Mouse (Mus musculus) embryonic facial prominence, embryonic 11.5 days (tissue): ENCODE data around the gene Lrrc45. TPM values are rescaled to one million over a fixed set of nuclear protein-coding genes. Genes with fewer than 3 reads are reported as not detected.

Source experiments
- ATAC-seq: fragments of 200-750 bp; cut with Nextera tagmentation; replicated peaks from 2 replicates; pipeline ENCODE4 v1.8.0; 2017; ENCODE audit warnings: low read depth; ENCODE audit not compliant: insufficient number of reproducible peaks, low FRiP score, low TSS enrichment
- DNase-seq: peaks from one replicate; pipeline ENCODE4 v3.0.0-alpha.2; 2015; ENCODE audit warnings: low spot score
- H3K27ac ChIP-seq: fragments of 300-500 bp; sonication (generic); replicated peaks from 2 replicates; pipeline ENCODE4 v1.5.1; 2014; ENCODE audit warnings: mild to moderate bottlenecking, low read depth, low read length, control low read depth
- H3K27me3 ChIP-seq: fragments of 300-500 bp; sonication (generic); 2 replicates; pipeline ENCODE4 v1.6.1; 2014; ENCODE audit warnings: mild to moderate bottlenecking, low read length, moderate library complexity, mixed read lengths; ENCODE audit not compliant: control insufficient read depth, insufficient read depth
- H3K36me3 ChIP-seq: fragments of 300-500 bp; sonication (generic); replicated peaks from 2 replicates; pipeline ENCODE4 v1.6.1; 2014; ENCODE audit warnings: low read depth, mild to moderate bottlenecking, low read length, moderate library complexity, mixed read lengths; ENCODE audit not compliant: control insufficient read depth, insufficient read depth
- H3K4me1 ChIP-seq: fragments of 300-500 bp; sonication (generic); 2 replicates; pipeline ENCODE4 v1.6.1; 2014; ENCODE audit warnings: low read length, mixed read lengths; ENCODE audit not compliant: control insufficient read depth, insufficient read depth
- H3K4me2 ChIP-seq: fragments of 300-500 bp; sonication (generic); 2 replicates; pipeline ENCODE4 v1.6.1; 2014; ENCODE audit warnings: low read depth, mild to moderate bottlenecking, control low read depth, low read length, moderate library complexity
- H3K4me3 ChIP-seq: fragments of 300-500 bp; sonication (generic); 2 replicates; pipeline ENCODE4 v1.5.1; 2014; ENCODE audit warnings: low read depth, low read length, control low read depth
- H3K9ac ChIP-seq: fragments of 300-500 bp; sonication (generic); replicated peaks from 2 replicates; pipeline ENCODE4 v1.6.1; 2014; ENCODE audit warnings: mild to moderate bottlenecking, control low read depth, low read length
- H3K9me3 ChIP-seq: fragments of 300-500 bp; sonication (generic); replicated peaks from 2 replicates; pipeline ENCODE4 v1.6.1; 2016; ENCODE audit warnings: mild to moderate bottlenecking, low read length, inconsistent platforms, mixed read lengths; ENCODE audit not compliant: control insufficient read depth
- WGBS: fragments of 180-500 bp; shearing (Covaris S2); extraction: QIAGEN DNeasy Blood & Tissue Kit; methylation state at CpG from one replicate; pipeline ENCODE4 v1.1.7; 2014; 5-methylcytosine and 5-hydroxymethylcytosine counted together
- polyA plus RNA-seq: library from polyadenylated mRNA; unstranded; fragments of >200 nt; fragmentation: Nextera tagmentation; extraction: Ambion mirVana; gene quantifications from 2 replicates; pipeline ENCODE4 v1.2.1, GENCODE M21; 2014

Lrrc45 gene
- polyA plus RNA-seq, 1 experiment from 2014 or later: 35.0 TPM

DNA sequence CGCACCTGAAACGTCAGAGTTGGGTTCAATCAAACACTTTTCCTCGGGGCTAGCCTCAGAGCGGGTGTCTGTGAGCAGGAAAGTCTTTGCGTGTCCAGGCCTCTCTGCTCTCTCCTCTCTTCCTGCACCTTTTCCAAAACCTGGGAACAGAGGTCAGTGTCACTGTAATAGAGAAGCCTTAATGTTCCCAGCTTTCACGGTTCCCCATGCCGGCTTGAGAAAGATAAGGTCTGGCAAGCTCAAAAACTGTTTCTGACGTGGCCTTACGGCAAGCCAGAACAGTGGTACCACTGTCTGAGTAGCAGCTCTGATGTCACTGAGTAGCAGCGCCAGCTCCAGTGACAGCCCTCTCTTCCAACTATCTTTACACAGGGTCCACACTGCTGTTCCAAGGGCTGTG, 821 bp downstream of the Lrrc45 start:
- Histone ChIP-seq H3K9ac (peak overlapping the region; percentile 68), H3K4me1 (peaks cover 5% of the 10 kb centered on the region; the same call in 1 of the 2 replicates), H3K9me3 (no peaks in the 10 kb centered on the region), H3K27ac (no peak overlapping the region), H3K36me3 (no peaks in the 10 kb centered on the region; the same call in none of the 2 replicates), H3K27me3 (no peaks in the 10 kb centered on the region), H3K4me2 (peak overlapping the region; percentile 91), H3K4me3 (peak overlapping the region; percentile 53)
- 50% methylated on average over 10 of the region's 10 CpGs for WGBS
- ATAC-seq: no peak
- DNase-seq: no peak

GRCm38 (mm10) chr11:120715131-120715530, 1.4 kb downstream of the Lrrc45 start:
- Histone ChIP-seq H3K4me3 (no peak overlapping the region), H3K27me3 (no peaks in the 10 kb centered on the region), H3K27ac (no peak overlapping the region), H3K9ac (no peak overlapping the region; the same call in 1 of the 2 replicates), H3K36me3 (no peaks in the 10 kb centered on the region; the same call in none of the 2 replicates), H3K4me2 (peak overlapping the region; percentile 10; the same call in 1 of the 2 replicates), H3K4me1 (peaks cover 5% of the 10 kb centered on the region; the same call in 1 of the 2 replicates), H3K9me3 (no peaks in the 10 kb centered on the region)
- ATAC-seq: no peak
- no peak for DNase-seq
- WGBS: 93% methylated on average over 9 of the region's 9 CpGs

- Histone ChIP-seq H3K36me3 (no peaks in the 10 kb centered on the region; the same call in none of the 2 replicates), H3K9ac (no peak overlapping the region), H3K4me3 (no peak overlapping the region), H3K27me3 (peaks cover 7% of the 10 kb centered on the region; the same call in 1 of the 2 replicates), H3K9me3 (no peaks in the 10 kb centered on the region), H3K27ac (no peak overlapping the region), H3K4me2 (no peak overlapping the region), H3K4me1 (peaks cover 8% of the 10 kb centered on the region)
- 90% methylated on average over 9 of the region's 9 CpGs for WGBS
- no peak for DNase-seq
- no peak for ATAC-seq
Observed at GRCm38 (mm10) chr11:120719242-120719641, 5.5 kb downstream of the Lrrc45 start.

DNA sequence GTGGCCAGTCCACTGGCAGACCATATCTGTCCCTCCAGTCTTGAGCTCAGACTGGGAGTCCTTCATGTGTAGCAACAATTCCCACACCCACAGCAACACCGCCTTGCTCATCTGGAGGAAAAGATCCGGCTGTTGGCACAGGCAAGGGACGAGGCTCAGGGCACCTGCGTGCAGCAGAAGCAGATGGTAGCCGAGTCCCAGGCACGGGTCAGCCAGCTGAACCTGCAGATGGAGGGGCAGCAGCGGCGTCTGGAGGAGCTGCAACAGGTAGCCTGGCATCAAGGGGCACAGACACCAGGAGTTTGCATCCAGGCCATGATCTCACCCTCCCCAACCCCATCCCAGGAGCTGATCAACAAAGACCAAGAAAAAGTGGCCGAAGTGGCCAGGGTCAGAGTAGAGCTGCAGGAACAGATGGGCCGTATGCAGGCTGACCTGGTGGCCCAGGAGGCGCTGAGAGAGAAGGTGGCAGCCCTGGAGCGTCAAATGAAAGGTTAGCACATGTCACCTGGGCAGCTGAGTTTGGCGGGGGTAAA, 6.2 kb downstream of the Lrrc45 start:
- H3K4me2 ChIP-seq: no peak overlapping the region
- H3K27ac ChIP-seq: no peak overlapping the region
- no peak overlapping the region for H3K9ac ChIP-seq
- no peak for DNase-seq
- peaks cover 7% of the 10 kb centered on the region; the same call in 1 of the 2 replicates for H3K27me3 ChIP-seq
- ATAC-seq: no peak
- no peaks in the 10 kb centered on the region; the same call in none of the 2 replicates for H3K36me3 ChIP-seq
- peaks cover 3% of the 10 kb centered on the region for H3K4me1 ChIP-seq
- no peak overlapping the region for H3K4me3 ChIP-seq
- whole genome bisulfite sequencing: 89% methylated on average over 13 of the region's 13 CpGs
- no peaks in the 10 kb centered on the region for H3K9me3 ChIP-seq

GRCm38 (mm10) chr11:120720450-120720849, 6.7 kb downstream of the Lrrc45 start:
- no peak for ATAC-seq
- 10% methylated on average over 17 of the region's 17 CpGs for WGBS

DNA sequence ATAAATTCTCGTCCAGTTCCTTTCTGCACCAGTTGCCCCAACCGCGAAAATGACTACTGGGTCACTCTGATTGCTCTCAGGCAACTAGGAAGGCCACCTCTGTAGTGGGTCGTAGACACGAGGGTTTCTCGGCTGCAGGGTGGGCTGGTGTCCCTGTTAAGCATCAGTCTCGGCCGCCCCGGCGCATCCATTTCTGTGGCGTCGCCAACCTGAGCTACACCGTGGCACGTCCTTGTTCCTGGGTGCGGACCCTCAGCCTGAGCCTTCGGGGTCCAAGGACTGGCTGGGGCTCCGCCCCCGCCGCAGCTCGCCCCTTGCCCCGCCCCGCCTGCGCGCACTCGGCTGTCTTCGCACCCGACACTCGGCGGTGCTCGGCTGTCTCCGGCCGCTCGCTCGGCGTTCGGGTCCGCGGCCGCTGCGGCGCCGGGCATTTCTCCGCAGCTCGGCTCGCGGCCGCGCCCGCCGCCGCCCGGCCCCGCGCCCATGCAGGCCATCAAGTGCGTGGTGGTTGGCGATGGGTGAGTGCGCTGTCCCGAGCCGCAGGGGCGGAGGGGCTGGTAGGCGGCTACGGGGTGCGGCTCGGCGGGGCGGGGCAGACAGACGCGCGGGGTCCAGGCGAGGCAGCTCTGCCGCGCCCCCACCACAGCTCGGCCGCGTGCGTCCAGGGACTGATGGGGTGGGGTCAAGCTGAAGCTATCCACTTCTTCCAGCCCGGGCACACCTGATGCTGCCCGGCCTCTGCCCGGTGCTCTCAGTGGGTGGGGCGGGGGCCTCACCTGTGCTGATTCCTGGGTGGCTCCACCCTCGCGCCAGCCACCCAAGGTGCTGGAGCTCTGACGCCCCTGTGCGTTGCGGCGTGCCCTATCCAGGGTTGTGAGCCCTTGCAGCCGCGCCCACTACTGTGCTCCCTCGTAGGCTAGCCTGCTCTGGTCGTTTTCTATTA, 7.7 kb downstream of the Lrrc45 start, which contains the start of gene Rac3:
Gene Rac3, plus strand, starts transcription at position 347 of the 943 bp plus-strand sequence.
- Histone ChIP-seq H3K4me2 (peak within 1 kb of the TSS; percentile 84), H3K9ac (peak within 1 kb of the TSS; percentile 70), H3K4me3 (peak within 1 kb of the TSS; percentile 59), H3K27ac (no peak within 1 kb of the TSS), H3K9me3 (no peaks in the 10 kb centered on the region), H3K27me3 (peaks cover 7% of the 10 kb centered on the region; the same call in 1 of the 2 replicates), H3K36me3 (no peaks in the 10 kb centered on the region; the same call in none of the 2 replicates), H3K4me1 (peaks cover 3% of the 10 kb centered on the region)
- ATAC-seq (peak; percentile 83), DNase-seq (peak; percentile 88)
- under 1% methylated on average over 82 of the region's 90 CpGs for WGBS

More at GRCm38 (mm10) chr11:120720450-120720849, 6.7 kb downstream of the Lrrc45 start:
- H3K36me3 ChIP-seq: no peaks in the 10 kb centered on the region; the same call in none of the 2 replicates
- peaks cover 3% of the 10 kb centered on the region for H3K4me1 ChIP-seq
- H3K9me3 ChIP-seq: no peaks in the 10 kb centered on the region
- peak overlapping the region; percentile 59; the same call in 1 of the 2 replicates for H3K4me3 ChIP-seq
- peaks cover 7% of the 10 kb centered on the region; the same call in 1 of the 2 replicates for H3K27me3 ChIP-seq
- DNase-seq: peak; percentile 94
- no peak overlapping the region for H3K27ac ChIP-seq
- H3K9ac ChIP-seq: peak overlapping the region; percentile 70
- H3K4me2 ChIP-seq: peak overlapping the region; percentile 84

GRCm38 (mm10) chr11:120722067-120722630, 8.4 kb downstream of the Lrrc45 start:
- ATAC-seq (no peak), DNase-seq (no peak)
- H3K4me3 ChIP-seq: peak overlapping the region; percentile 59
- H3K9me3 ChIP-seq: no peaks in the 10 kb centered on the region
- H3K4me1 ChIP-seq: peaks cover 3% of the 10 kb centered on the region
- H3K27me3 ChIP-seq: peaks cover 7% of the 10 kb centered on the region; the same call in 1 of the 2 replicates
- H3K36me3 ChIP-seq: no peaks in the 10 kb centered on the region; the same call in none of the 2 replicates
- H3K9ac ChIP-seq: peak overlapping the region; percentile 70
- no peak overlapping the region for H3K27ac ChIP-seq
- H3K4me2 ChIP-seq: peak overlapping the region; percentile 84
- WGBS: 19% methylated on average over 21 of the region's 21 CpGs
